Mouse (Mus musculus): ENCODE data around the gene Top3a.

Gene Top3a

GRCm38 (mm10) chr11:60712040-60712439 is 65.1 kb downstream of the Top3a start:
- in situ Hi-C loops (cut with MboI): no loop called here

- in situ Hi-C loops (cut with MboI): no loop called here
Observed at GRCm38 (mm10) chr11:60711218-60711617, 65.9 kb downstream of the Top3a start.

GRCm38 (mm10) chr11:60709481-60710465 is 67.4 kb downstream of the Top3a start:
- in situ Hi-C loops (cut with MboI): no loop called here

- in situ Hi-C loops (cut with MboI): no loop called here
Observed at GRCm38 (mm10) chr11:60708631-60709030, 68.5 kb downstream of the Top3a start.

- in situ Hi-C loops (cut with MboI): no loop called here
Observed at GRCm38 (mm10) chr11:60707672-60708071, 69.5 kb downstream of the Top3a start.

- in situ Hi-C loops (cut with MboI): no loop called here
Observed at GRCm38 (mm10) chr11:60706696-60707480, 70.3 kb downstream of the Top3a start.

GRCm38 (mm10) chr11:60706076-60706475 is 71.1 kb downstream of the Top3a start:
- in situ Hi-C loops (cut with MboI): no loop called here

- in situ Hi-C loops (cut with MboI): no loop called here
Observed at GRCm38 (mm10) chr11:60705255-60705654, 71.9 kb downstream of the Top3a start.

- in situ Hi-C loops (cut with MboI): no loop called here
Observed at GRCm38 (mm10) chr11:60704023-60704880, 72.9 kb downstream of the Top3a start.

GRCm38 (mm10) chr11:60703131-60703530 is 74.0 kb downstream of the Top3a start:
- in situ Hi-C loops (cut with MboI): no loop called here

GRCm38 (mm10) chr11:60701611-60702010 is 75.6 kb downstream of the Top3a start:
- in situ Hi-C loops (cut with MboI): no loop called here

GRCm38 (mm10) chr11:60700320-60701185 is 76.6 kb downstream of the Top3a start:
- in situ Hi-C loops (cut with MboI): no loop called here

- in situ Hi-C loops (cut with MboI): no loop called here
Observed at GRCm38 (mm10) chr11:60699524-60700075, 77.6 kb downstream of the Top3a start, which contains the start of gene Llgl1. Gene Llgl1 (plus strand): TSS chr11:60699723.

- in situ Hi-C loops (cut with MboI): no loop called here
Observed at GRCm38 (mm10) chr11:60698806-60699523, 78.2 kb downstream of the Top3a start.

- in situ Hi-C loops (cut with MboI): no loop called here
Observed at GRCm38 (mm10) chr11:60697561-60697960, 79.6 kb downstream of the Top3a start.

GRCm38 (mm10) chr11:60696165-60696564 is 81.0 kb downstream of the Top3a start:
- in situ Hi-C loops (cut with MboI): no loop called here

Data from mature B cell (primary cell).